Mouse (Mus musculus) liver, postnatal 0 days (tissue): ENCODE data around the gene Map10.

Source experiments
- CTCF ChIP-seq: sonication (generic); IDR thresholded peaks from 2 replicates; pipeline ENCODE4 v1.5.1; 2016; ENCODE audit warnings: antibody characterized with exemption, low read depth
- EP300 ChIP-seq: IDR thresholded peaks from 2 replicates; pipeline ENCODE4 v1.6.1; 2016; ENCODE audit warnings: antibody characterized with exemption, low read depth, mild to moderate bottlenecking

DNA sequence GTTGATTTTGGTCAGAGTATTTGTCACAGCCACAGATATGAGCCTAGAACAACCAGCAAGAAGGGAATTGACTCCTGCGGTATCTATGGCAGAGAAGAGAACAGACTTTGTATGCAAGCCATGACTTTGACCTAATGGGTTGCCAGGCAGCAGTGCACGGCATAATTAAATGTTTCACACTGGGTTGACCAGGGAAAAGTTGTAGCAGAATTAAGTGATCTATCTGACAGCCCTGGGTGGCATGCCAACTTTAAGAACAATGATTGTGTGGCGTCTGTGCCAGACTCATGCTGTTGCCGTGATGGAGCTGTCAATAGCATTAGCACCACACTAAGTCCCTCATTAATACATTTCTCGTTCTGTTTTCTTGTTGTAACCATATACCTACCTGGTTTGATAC lies 11.1 kb upstream of the Map10 start:
- no peak for TF ChIP-seq EP300
- TF ChIP-seq CTCF: no peak
